Mouse (Mus musculus): ENCODE measurements around the gene Basp1.
A peak's percentile ranks its signal among the peaks of the same experiment; 100 is the strongest.
"Not testable (repeated sequence)": the region's sequence is repeated elsewhere in the genome, so short reads cannot be mapped to it uniquely, and the experiment has no call there.

The Basp1 gene

DNA sequence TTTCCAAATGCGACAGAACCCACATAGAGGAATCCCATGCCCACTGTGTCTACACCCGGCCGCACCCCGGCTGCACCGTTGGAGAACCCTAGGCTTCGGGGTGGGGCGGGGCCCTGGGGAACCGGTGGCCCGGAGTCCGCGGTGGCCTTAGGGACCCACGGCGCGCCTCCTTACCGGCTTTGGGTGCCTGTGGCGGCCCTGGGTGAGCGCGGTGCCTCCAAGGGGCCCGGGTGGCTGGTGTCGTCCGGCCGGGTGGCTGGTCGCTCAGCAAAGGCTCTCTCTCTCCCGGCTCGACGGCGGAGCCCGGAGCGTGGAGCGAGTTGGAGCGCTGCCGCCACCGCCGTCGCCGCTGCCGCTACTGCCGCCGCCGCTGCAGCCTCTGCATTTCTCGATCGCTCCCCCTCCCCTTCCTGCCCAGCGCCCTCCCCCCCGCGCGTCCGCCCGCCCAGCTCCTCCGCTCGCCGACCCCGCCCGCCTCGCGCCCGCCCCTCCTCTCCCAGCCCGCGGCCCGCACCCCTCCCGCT, at the start of gene Basp1:
TSS of gene Basp1 (minus strand) at position 387 of the 524 bp plus-strand sequence.
- no peak for DNase-seq (ENCODE audit: extremely low read depth, low read depth)

DNA sequence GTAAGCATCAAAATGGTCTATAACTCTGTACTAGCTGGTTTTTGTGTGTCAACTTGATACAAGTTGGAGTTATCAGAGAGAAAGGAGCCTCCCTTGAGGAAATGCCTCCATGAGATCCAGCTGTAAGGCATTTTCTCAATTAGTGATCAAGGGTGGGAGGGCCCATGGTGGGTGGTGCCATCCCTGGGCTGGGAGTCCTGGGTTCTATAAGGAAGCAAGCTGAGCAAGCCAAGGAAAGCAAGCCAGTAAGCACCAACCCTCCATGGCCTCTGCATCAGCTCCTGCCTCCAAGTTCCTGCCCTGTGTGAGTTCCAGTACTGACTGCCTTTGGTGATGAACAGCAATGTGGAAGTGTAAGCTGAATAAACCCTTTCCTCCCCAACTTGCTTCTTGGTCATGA, 49.5 kb upstream of the Basp1 start:
- DNase-seq (ENCODE audit: extremely low read depth, low read depth), result not testable (repeated sequence)

- no peak for DNase-seq (ENCODE audit: extremely low read depth, low read depth)
Observed at GRCm38 (mm10) chr15:25462056-25462762, 48.6 kb upstream of the Basp1 start.

- no peak for DNase-seq (ENCODE audit: extremely low read depth, low read depth)
Observed at GRCm38 (mm10) chr15:25459901-25460300, 46.3 kb upstream of the Basp1 start.

DNA sequence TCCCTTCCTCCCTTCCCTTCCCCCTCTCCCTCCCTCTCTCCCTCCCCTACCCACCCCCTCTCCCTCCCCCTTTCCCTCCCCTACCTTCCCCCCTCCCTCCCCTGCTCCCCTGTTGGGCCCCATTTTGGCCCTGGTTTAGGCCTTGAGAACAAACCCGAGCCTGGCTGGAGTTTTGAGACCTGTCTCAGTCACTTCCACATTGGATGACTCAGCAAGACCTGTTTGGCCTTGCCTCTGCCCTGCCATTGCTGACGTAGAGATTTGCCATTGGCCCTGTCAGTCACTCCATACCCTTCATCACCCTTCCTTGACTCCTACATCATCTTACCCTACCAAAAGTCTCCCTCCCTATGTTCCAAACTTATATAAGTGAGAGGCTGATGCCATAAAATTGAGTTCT, 43.9 kb upstream of the Basp1 start:
- no peak for DNase-seq (ENCODE audit: extremely low read depth, low read depth)

DNA sequence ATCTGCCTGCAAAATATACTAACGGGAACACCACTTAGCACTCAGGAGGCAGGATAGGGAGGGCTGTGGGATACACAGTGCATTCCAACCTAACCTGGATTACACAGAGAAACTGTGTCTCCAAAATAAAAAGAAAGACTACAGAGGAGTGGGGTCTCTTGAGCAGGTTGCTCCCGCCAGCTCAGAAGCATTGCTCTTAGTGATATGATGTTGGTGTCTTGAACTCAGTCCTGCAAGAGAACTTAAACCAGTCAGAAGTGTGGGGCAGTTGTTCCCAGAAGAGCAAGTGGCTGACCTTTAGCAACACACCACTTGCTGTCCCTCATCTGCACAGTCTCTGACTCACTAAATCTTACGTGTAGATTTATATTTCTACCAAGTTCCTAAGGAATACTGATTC, 40.0 kb upstream of the Basp1 start:
- no peak for DNase-seq (ENCODE audit: extremely low read depth, low read depth)

GRCm38 (mm10) chr15:25449348-25449747, 35.8 kb upstream of the Basp1 start:
- DNase-seq (ENCODE audit: extremely low read depth, low read depth), result no peak

- DNase-seq (ENCODE audit: extremely low read depth, low read depth), result no peak
Observed at GRCm38 (mm10) chr15:25448703-25449340, 35.3 kb upstream of the Basp1 start.

DNA sequence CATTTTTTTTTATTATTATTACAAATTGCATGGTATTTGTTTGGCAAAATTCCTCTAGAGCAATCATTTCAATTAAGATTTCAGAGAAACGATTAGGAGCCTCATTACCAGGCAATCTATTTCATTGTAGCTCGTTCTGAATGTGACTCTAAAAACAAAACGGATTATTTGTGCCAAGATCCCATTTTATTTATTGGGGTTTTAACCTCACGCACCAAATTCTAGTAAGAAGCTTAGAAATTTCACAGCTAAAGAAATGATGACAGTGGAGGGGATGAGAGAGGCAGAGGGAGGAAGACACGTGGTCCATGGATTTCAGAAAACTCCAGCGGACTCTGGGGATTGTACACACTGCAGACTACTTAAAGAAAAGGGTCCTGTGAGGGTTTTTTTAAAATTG, 33.6 kb upstream of the Basp1 start:
- DNase-seq (ENCODE audit: extremely low read depth, low read depth), result no peak

DNA sequence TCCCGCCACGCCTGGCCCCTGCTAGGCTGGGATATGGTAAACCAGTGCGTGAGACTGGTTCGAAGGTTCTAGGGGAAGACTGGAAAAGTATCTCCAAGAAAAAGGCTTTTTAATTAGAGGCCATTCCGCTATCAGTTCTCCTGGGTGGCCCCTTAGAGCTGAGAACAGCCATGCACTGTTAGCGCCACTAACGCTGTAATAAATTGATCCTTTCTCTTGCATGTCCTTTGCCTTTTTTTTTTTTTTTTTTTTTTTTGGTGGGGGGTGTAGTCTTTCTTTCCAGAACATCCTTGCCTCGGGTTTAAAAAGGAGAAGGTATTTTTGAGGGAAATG, 32.6 kb upstream of the Basp1 start:
- DNase-seq (ENCODE audit: extremely low read depth, low read depth), result no peak

DNA sequence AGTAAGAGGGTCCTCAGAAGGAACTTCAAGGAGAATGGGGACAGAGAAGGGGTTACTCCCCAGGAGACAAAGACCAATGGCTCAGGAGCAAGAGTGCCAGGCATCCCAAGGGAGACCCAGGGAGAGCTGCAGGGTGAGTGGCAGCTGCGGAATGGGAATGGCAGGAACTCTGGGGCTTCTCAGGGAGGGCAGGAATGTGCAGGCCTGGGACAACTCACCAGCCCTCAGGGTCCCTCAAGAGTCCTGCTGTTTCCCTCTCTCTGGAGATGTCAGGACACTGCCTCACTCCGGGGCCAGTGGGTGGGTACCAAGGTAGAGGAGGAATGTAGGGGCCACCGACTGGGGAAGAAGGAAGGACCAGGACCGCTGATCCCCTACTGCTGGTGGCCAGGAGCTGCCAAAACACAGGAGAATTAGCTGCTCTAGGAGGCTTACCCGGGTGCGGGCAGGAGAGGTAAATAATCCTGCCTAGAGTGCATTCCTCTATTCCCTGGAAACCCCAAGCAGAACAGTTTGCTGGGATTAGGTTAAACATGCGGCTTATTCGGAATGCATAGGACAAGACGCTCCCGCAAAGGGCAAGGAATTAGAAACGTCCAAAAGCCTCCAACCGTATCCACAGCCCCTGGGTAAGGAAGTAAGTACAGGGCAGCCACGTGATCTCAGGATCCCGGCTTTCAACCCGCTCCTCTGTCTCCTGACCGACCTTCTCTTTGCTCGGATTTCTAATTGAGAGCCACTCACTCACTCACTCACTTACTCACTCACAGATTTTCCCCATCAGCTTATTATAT, 32.0 kb upstream of the Basp1 start:
- DNase-seq (ENCODE audit: extremely low read depth, low read depth), result no peak

DNA sequence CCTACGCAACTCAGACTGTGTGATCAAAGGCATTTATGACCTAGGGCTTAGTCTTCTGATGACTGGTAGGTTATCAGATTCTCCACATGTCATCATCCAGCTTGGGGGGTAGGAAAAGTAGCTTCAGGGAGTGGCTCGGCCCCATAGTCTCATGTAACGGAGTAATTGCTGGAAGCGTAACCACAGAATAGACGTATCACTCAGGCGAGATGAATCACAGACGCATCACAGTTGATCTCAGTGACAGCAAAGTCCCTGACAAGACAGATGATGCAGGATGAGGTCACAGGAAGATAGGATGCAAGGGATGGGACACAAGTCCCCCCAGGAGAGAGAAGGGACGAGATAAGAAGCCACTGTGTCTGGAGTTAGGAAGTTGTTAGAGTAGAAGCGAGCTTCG, 30.6 kb upstream of the Basp1 start:
- DNase-seq (ENCODE audit: extremely low read depth, low read depth), result no peak

GRCm38 (mm10) chr15:25443140-25443790, 29.7 kb upstream of the Basp1 start:
- no peak for DNase-seq (ENCODE audit: extremely low read depth, low read depth)

- DNase-seq (ENCODE audit: extremely low read depth, low read depth), result no peak
Observed at GRCm38 (mm10) chr15:25441868-25442185, 28.3 kb upstream of the Basp1 start.

DNA sequence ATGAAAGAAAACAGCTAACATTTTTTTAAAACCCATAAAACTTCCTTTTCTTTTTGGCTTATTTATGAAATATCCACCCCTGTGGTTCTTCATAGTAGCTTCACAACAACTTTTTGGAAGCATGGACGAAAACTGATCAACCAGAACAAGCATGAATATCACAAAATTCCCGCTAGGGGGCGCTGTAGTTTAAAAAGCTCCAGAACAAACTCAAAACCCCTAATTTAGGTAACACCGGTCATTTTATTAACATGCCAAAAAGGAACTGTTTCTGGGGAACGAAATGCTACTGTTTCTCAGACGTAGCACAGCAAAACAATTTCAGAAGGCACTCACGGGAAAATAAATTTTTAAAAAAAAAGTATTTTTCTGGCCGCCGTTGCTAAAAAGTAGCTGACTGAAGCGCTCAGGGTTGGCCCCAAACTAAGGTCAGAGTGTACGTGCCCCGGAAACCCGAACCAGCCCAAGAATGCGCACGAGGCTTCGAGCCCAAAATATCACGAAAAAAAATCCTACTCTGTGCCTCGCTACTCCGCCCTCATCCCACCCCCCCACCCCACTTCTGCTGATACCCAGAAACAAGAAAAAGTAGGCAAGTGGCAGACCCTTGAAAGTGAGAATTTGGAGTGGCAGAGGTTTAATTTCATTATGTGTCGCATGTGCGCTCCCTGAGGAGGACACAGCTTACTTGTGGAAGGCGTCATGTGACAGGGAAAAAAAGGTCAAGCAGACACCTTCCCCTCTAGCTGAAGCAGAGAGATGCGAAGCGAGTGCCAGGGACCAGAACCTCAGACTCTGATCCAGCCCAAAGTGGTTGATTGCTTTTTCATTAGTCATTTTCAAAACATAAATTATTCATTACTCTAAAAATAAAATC, 27.7 kb upstream of the Basp1 start:
- DNase-seq (ENCODE audit: extremely low read depth, low read depth), result peak; percentile 4

DNA sequence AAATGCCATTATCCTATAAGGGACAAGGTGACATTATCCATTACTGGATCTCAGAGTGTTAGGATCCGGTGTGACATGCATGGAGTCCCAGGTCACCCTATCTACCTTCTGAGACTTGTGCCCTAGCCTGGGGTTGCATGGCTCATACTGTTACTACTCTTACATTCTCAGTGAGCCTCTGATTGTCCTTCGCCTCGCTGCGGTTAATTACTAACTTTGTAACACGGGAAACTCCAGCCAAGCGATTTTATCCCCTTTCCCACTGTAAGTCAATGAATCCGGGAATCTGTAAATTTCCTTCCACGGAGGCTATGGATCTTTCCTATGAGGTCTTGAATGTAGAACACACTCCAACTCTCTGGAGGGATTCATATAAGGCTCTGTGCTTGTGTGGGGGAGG, 26.8 kb upstream of the Basp1 start:
- no peak for DNase-seq (ENCODE audit: extremely low read depth, low read depth)

GRCm38 (mm10) chr15:25432341-25432740, 18.8 kb upstream of the Basp1 start:
- no peak for DNase-seq (ENCODE audit: extremely low read depth, low read depth)

GRCm38 (mm10) chr15:25430167-25430566, 16.6 kb upstream of the Basp1 start:
- DNase-seq (ENCODE audit: extremely low read depth, low read depth), result no peak

DNA sequence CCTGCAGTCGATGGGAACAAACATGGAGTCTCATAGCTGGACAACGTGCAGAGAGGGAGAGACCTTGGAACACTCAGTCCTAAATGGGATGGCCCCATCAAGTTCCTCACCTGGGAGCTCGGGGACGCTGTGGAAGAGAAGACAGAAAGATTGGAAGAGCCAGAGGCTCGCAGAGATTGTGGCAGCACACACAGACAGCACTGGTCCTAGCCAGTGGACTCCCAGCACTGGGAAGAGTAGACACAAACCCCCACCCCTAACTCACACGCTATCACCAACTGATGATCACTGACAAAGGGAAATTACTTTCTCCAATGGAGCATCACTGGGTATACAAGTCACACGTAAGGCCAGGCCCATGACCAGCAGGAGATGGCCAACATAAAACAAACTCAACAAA, 15.4 kb upstream of the Basp1 start:
- DNase-seq (ENCODE audit: extremely low read depth, low read depth), result no peak

DNA sequence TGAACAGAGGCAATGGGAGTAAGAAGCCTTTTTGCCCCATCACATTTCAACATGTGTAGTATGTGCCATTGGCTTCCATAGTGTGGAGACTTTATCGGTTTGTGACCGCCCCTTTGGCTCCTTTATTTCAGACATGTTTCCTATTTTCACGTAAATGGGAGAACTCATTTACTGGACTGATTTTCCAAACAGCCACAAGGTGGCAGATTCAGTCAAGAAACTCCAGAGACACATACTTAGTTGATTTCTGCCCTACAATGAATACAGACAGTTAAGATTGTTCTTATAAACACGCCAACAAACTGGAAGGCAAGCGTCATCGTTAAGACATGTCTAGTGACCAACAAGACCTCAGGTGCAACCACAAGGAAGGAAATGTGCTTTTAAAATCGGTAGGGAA, 15.0 kb upstream of the Basp1 start:
- DNase-seq (ENCODE audit: extremely low read depth, low read depth), result no peak

GRCm38 (mm10) chr15:25420266-25420665, 6.7 kb upstream of the Basp1 start:
- no peak for DNase-seq (ENCODE audit: extremely low read depth, low read depth)
